Mouse (Mus musculus) embryonic facial prominence, embryonic 12.5 days (tissue): ENCODE results near the gene Pitx2. TPM values are rescaled to one million over a fixed set of nuclear protein-coding genes. Genes with fewer than 3 reads are reported as not detected.

Source experiments
- ATAC-seq: fragments of 200-750 bp; cut with Nextera tagmentation; 2 replicates; pipeline ENCODE4 v1.8.0; 2017; ENCODE audit not compliant: insufficient number of reproducible peaks, insufficient read depth, low FRiP score, low TSS enrichment
- H3K27ac ChIP-seq: fragments of 300-500 bp; sonication (generic); 2 replicates; pipeline ENCODE4 v1.5.1; 2016; ENCODE audit warnings: mild to moderate bottlenecking
- H3K27me3 ChIP-seq: fragments of 300-500 bp; sonication (generic); 2 replicates; pipeline ENCODE4 v1.6.1; 2016; ENCODE audit warnings: mild to moderate bottlenecking, moderate library complexity
- H3K36me3 ChIP-seq: fragments of 300-500 bp; sonication (generic); 2 replicates; pipeline ENCODE4 v1.6.1; 2016; ENCODE audit warnings: mild to moderate bottlenecking
- H3K4me1 ChIP-seq: fragments of 300-500 bp; sonication (generic); 2 replicates; pipeline ENCODE4 v1.6.1; 2016
- H3K4me2 ChIP-seq: fragments of 300-500 bp; sonication (generic); replicated peaks from 2 replicates; pipeline ENCODE4 v1.6.1; 2016; ENCODE audit warnings: mild to moderate bottlenecking, moderate library complexity
- H3K4me3 ChIP-seq: fragments of 300-500 bp; sonication (generic); 2 replicates; pipeline ENCODE4 v1.5.1; 2016; ENCODE audit warnings: mild to moderate bottlenecking
- H3K9ac ChIP-seq: fragments of 300-500 bp; sonication (generic); 2 replicates; pipeline ENCODE4 v1.6.1; 2016; ENCODE audit warnings: mild to moderate bottlenecking, moderate library complexity
- H3K9me3 ChIP-seq: fragments of 300-500 bp; sonication (generic); 2 replicates; pipeline ENCODE4 v1.6.1; 2016; ENCODE audit warnings: mild to moderate bottlenecking, moderate library complexity
- WGBS: fragments of 180-500 bp; shearing (Covaris S2); methylation state at CpG from one replicate; pipeline ENCODE4 v1.1.7; 2016; 5-methylcytosine and 5-hydroxymethylcytosine counted together
- polyA plus RNA-seq: library from polyadenylated mRNA; unstranded; fragments of >200 nt; fragmentation: Nextera tagmentation; extraction: Ambion mirVana; gene quantifications from 2 replicates; pipeline ENCODE4 v1.2.1, GENCODE M21; 2016

Pitx2 gene
- polyA plus RNA-seq, 1 experiment from 2014 or later = 54.6 TPM

DNA sequence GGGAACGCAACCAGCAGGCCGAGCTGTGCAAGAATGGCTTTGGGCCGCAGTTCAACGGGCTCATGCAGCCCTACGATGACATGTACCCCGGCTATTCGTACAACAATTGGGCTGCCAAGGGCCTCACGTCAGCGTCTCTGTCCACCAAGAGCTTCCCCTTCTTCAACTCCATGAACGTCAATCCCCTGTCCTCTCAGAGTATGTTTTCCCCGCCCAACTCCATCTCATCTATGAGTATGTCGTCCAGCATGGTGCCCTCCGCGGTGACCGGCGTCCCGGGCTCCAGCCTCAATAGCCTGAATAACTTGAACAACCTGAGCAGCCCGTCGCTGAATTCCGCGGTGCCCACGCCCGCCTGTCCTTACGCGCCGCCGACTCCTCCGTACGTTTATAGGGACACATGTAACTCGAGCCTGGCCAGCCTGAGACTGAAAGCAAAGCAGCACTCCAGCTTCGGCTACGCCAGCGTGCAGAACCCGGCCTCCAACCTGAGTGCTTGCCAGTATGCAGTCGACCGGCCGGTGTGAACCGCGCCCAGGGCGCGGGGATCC is 18.8 kb downstream of the Pitx2 start:
- H3K4me1 ChIP-seq = peaks cover 16% of the 10 kb centered on the region

GRCm38 (mm10) chr3:129220086-129220670 is 20.5 kb downstream of the Pitx2 start:
- H3K4me1 ChIP-seq = peaks cover 10% of the 10 kb centered on the region; the same call in 1 of the 2 replicates
- no peak overlapping the region for H3K4me2 ChIP-seq
- no peaks in the 10 kb centered on the region for H3K36me3 ChIP-seq
- H3K9ac ChIP-seq = no peak overlapping the region
- H3K4me3 ChIP-seq = no peak overlapping the region
- no peak for ATAC-seq
- H3K27ac ChIP-seq = no peak overlapping the region
- 3% methylated on average over 7 of the region's 7 CpGs for WGBS
- peaks cover 60% of the 10 kb centered on the region for H3K27me3 ChIP-seq
- no peaks in the 10 kb centered on the region for H3K9me3 ChIP-seq

More for the DNA sequence above, 18.8 kb downstream of the Pitx2 start:
- Histone ChIP-seq H3K9me3 (no peaks in the 10 kb centered on the region), H3K4me2 (peak overlapping the region; percentile 90), H3K27me3 (peaks cover 56% of the 10 kb centered on the region), H3K9ac (0 out of 2 replicates have a peak overlapping the region, but pooled peaks have one; percentile 19), H3K27ac (0 out of 2 replicates have a peak overlapping the region, but pooled peaks have one; percentile 12), H3K36me3 (no peaks in the 10 kb centered on the region), H3K4me3 (peak overlapping the region; percentile 50)
- WGBS = 2% methylated on average over 41 of the region's 41 CpGs
- ATAC-seq = no peak

DNA sequence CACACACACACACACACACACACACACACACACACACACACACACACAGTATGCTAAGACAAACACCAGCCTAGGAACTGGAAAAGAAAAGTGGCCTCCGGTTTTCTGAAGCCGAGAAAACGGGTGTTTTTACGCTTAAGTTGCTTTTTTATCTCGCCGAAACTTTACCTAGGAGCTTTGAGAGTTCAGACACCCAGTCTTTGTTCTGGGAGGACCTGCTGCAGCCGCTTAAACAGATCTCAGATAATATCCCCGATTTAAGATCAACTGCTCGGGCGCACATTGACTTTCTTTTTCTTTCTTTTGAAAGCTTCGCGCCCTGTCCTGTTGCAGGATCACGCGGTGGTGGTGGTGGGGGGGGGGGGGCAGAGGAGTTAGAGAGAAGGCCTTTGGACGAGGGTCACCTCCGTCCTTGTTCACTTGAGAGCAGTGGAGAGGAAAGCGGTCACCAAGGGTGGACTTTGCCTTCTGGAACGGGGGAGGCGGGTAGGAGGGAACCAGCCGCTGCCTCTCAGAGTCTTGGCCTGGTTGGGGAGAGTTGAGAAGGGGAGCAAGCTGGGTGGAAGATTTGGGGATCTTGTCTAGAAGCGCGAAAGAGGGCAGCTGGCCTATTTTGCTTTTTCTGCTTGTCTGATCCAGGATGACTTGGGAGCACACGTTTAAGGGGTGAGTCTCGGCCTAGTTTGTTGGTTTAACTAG is 21.2 kb downstream of the Pitx2 start:
- 0 out of 2 replicates have a peak overlapping the region, but pooled peaks have one; percentile 2 for H3K4me2 ChIP-seq
- H3K36me3 ChIP-seq = no peaks in the 10 kb centered on the region
- 3% methylated on average over 24 of the region's 24 CpGs for WGBS
- H3K27me3 ChIP-seq = peaks cover 66% of the 10 kb centered on the region
- H3K9ac ChIP-seq = no peak overlapping the region
- H3K27ac ChIP-seq = no peak overlapping the region
- H3K4me1 ChIP-seq = peaks cover 9% of the 10 kb centered on the region; the same call in 1 of the 2 replicates
- no peak for ATAC-seq
- H3K9me3 ChIP-seq = no peaks in the 10 kb centered on the region
- no peak overlapping the region for H3K4me3 ChIP-seq

GRCm38 (mm10) chr3:129221380-129222260 is 21.9 kb downstream of the Pitx2 start:
- no peak for ATAC-seq
- Histone ChIP-seq H3K27me3 (peaks cover 74% of the 10 kb centered on the region), H3K4me3 (no peak overlapping the region), H3K9ac (no peak overlapping the region), H3K9me3 (no peaks in the 10 kb centered on the region), H3K36me3 (no peaks in the 10 kb centered on the region), H3K27ac (peak overlapping the region; percentile 30; the same call in 1 of the 2 replicates), H3K4me2 (0 out of 2 replicates have a peak overlapping the region, but pooled peaks have one; percentile 11), H3K4me1 (0 out of 2 replicates have a peak, but pooled peaks cover 7% of the 10 kb centered on the region)
- WGBS = 2% methylated on average over 25 of the region's 27 CpGs

GRCm38 (mm10) chr3:129222448-129223290 is 23.0 kb downstream of the Pitx2 start:
- ATAC-seq = no peak
- 2% methylated on average over 21 of the region's 21 CpGs for WGBS
- Histone ChIP-seq H3K27ac (no peak overlapping the region), H3K9ac (no peak overlapping the region), H3K9me3 (no peaks in the 10 kb centered on the region), H3K4me2 (no peak overlapping the region), H3K36me3 (no peaks in the 10 kb centered on the region), H3K4me3 (no peak overlapping the region), H3K4me1 (0 out of 2 replicates have a peak, but pooled peaks cover 7% of the 10 kb centered on the region), H3K27me3 (peaks cover 74% of the 10 kb centered on the region)

GRCm38 (mm10) chr3:129223401-129223800 is 23.7 kb downstream of the Pitx2 start:
- no peak for ATAC-seq
- Histone ChIP-seq H3K27ac (no peak overlapping the region), H3K9ac (no peak overlapping the region), H3K4me2 (peak overlapping the region; percentile 24; the same call in 1 of the 2 replicates), H3K9me3 (no peaks in the 10 kb centered on the region), H3K4me3 (no peak overlapping the region), H3K27me3 (peaks cover 74% of the 10 kb centered on the region), H3K4me1 (0 out of 2 replicates have a peak, but pooled peaks cover 7% of the 10 kb centered on the region), H3K36me3 (no peaks in the 10 kb centered on the region)
- under 1% methylated on average over 6 of the region's 6 CpGs for WGBS

GRCm38 (mm10) chr3:129223964-129224805 is 24.5 kb downstream of the Pitx2 start:
- peak overlapping the region; percentile 24 for H3K4me2 ChIP-seq
- H3K36me3 ChIP-seq = no peaks in the 10 kb centered on the region
- ATAC-seq = no peak
- no peak overlapping the region for H3K27ac ChIP-seq
- peaks cover 74% of the 10 kb centered on the region for H3K27me3 ChIP-seq
- no peak overlapping the region for H3K9ac ChIP-seq
- whole genome bisulfite sequencing = under 1% methylated on average over 26 of the region's 26 CpGs
- H3K4me3 ChIP-seq = peak overlapping the region; percentile 14
- no peaks in the 10 kb centered on the region for H3K9me3 ChIP-seq
- H3K4me1 ChIP-seq = 0 out of 2 replicates have a peak, but pooled peaks cover 4% of the 10 kb centered on the region

GRCm38 (mm10) chr3:129224806-129225576 is 25.3 kb downstream of the Pitx2 start:
- 0 out of 2 replicates have a peak overlapping the region, but pooled peaks have one; percentile 7 for H3K9ac ChIP-seq
- H3K27me3 ChIP-seq = peaks cover 72% of the 10 kb centered on the region
- peak overlapping the region; percentile 14 for H3K4me3 ChIP-seq
- no peaks in the 10 kb centered on the region for H3K36me3 ChIP-seq
- WGBS = under 1% methylated on average over 40 of the region's 40 CpGs
- ATAC-seq = no peak
- no peak overlapping the region for H3K27ac ChIP-seq
- no peaks in the 10 kb centered on the region for H3K9me3 ChIP-seq
- H3K4me1 ChIP-seq = 0 out of 2 replicates have a peak, but pooled peaks cover 4% of the 10 kb centered on the region
- peak overlapping the region; percentile 24 for H3K4me2 ChIP-seq

- peaks cover 74% of the 10 kb centered on the region for H3K27me3 ChIP-seq
- WGBS = 3% methylated on average over 13 of the region's 13 CpGs
- no peak for ATAC-seq
- 0 out of 2 replicates have a peak, but pooled peaks cover 4% of the 10 kb centered on the region for H3K4me1 ChIP-seq
- H3K36me3 ChIP-seq = no peaks in the 10 kb centered on the region
- no peak overlapping the region for H3K4me3 ChIP-seq
- H3K9ac ChIP-seq = no peak overlapping the region
- peak overlapping the region; percentile 24; the same call in 1 of the 2 replicates for H3K4me2 ChIP-seq
- H3K27ac ChIP-seq = no peak overlapping the region
- no peaks in the 10 kb centered on the region for H3K9me3 ChIP-seq
Observed at GRCm38 (mm10) chr3:129225577-129226289, 26.1 kb downstream of the Pitx2 start.
